Comparison of ENCODE assay signal across 8 mouse cellular contexts in the genomic region with DNA sequence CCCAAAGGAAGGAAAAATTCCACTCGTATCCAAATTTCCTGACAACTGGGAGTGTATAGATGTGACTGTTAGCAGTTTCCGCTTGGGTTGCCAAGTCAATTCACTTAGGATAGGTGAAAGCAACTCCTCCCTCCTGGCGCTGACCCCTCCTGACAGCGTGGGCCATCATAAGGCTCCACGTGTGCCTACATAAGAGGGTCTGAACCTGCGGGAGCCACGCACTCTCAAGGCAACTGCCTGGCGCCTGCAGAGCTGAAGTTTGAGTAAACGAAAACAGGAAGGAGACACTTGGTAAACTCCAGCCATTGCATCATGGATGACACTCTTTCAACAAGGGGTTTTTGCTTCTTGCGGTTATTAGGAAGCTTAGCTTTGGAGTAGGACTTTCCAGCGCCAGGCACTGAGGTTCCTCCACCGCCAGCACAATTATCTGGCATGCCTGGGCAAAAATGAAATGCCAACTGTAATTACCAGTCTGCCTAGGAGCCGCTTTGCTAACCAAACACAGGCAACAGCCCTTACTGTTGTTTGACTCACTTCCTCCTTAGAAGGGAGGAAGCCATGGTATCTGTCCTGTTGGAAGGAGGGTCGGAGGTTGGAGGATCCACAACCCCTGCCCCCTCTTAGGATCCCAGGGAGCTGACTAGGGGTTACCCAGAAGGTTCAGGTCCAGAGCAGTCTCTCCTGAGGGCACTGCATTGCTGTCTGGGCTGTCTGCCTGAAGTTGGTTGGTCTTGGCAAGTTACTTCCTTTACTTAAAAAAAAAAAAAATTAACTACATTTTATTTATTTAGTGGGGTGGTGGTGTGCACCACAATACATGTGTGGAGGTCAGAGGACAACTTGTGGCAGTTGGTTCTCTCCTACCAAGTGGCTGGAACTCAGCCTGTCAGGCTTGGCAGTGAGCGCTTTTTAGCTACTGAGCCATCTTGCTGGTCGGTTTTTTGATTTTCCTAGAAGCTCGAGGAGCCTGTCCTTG. TPM values are rescaled to one million over a fixed set of nuclear protein-coding genes. Genes with fewer than 3 reads are reported as not detected.
DNase-seq lines count a peak whose midpoint lies in the region; ATAC-seq and TF ChIP-seq lines count a peak whose summit lies in the region.

No protein-coding gene starts in this region.

- no peak for TF ChIP-seq POLR2A in thymus, adult 2 months (IDR thresholded peaks at IDR 0.05; ENCODE audit: control insufficient read depth, extremely low read depth, insufficient read depth, low read length, poor library complexity)

- no peak for TF ChIP-seq CTCF in thymus, adult 2 months (IDR thresholded peaks at IDR 0.05; ENCODE audit: borderline replicate concordance, control insufficient read depth, extremely low read depth, insufficient read depth, low read length, poor library complexity)
- no peak for TF ChIP-seq CTCF in liver, embryonic 14.5 days (IDR thresholded peaks at IDR 0.05; ENCODE audit: low read depth)

- 16% methylated on average over 17 of the region's 17 CpGs for WGBS in thymus, adult 2 months
- 40% methylated on average over 17 of the region's 17 CpGs for WGBS in hindbrain, embryonic 12.5 days
- 13% methylated on average over 17 of the region's 17 CpGs for WGBS in liver, embryonic 14.5 days (ENCODE audit: insufficient replicate concordance)
- 36% methylated on average over 17 of the region's 17 CpGs for WGBS in neural tube, embryonic 13.5 days

- H3K4me2 ChIP-seq in hindbrain, embryonic 12.5 days (replicated peaks): peak overlapping the region; percentile 90
- H3K4me2 ChIP-seq in liver, embryonic 14.5 days (ENCODE audit: low read depth): peak overlapping the region; percentile 81
- H3K4me2 ChIP-seq in neural tube, embryonic 13.5 days: peak overlapping the region; percentile 90

- peaks cover 11% of the 10 kb centered on the region; the same call in 1 of the 2 replicates for H3K36me3 ChIP-seq in thymus, adult 2 months (ENCODE audit: control insufficient read depth, insufficient read depth, low read length)
- peaks cover 10% of the 10 kb centered on the region; the same call in 1 of the 2 replicates for H3K36me3 ChIP-seq in hindbrain, embryonic 12.5 days
- no peaks in the 10 kb centered on the region for H3K36me3 ChIP-seq in liver, embryonic 14.5 days (replicated peaks; ENCODE audit: control insufficient read depth, insufficient read depth, low read depth)
- peaks cover 15% of the 10 kb centered on the region for H3K36me3 ChIP-seq in neural tube, embryonic 13.5 days

- no peak for TF ChIP-seq EP300 in liver, embryonic 14.5 days (IDR thresholded peaks at IDR 0.05; ENCODE audit: low read depth)

- peak overlapping the region; percentile 90 for H3K4me3 ChIP-seq in thymus, adult 2 months (ENCODE audit: control insufficient read depth, insufficient read depth, low read length)
- peak overlapping the region; percentile 63 for H3K4me3 ChIP-seq in hindbrain, embryonic 12.5 days
- peak overlapping the region; percentile 58 to 65 for H3K4me3 ChIP-seq in liver, embryonic 14.5 days (ENCODE audit: insufficient read depth in 1 of 2, low read depth in 2 of 2, low read length in 2 of 2)
- peak overlapping the region; percentile 65 for H3K4me3 ChIP-seq in neural tube, embryonic 13.5 days

- H3K27me3 ChIP-seq in thymus, adult 2 months (ENCODE audit: control insufficient read depth, insufficient read depth, low read length): no peaks in the 10 kb centered on the region
- peaks cover 10% of the 10 kb centered on the region for H3K27me3 ChIP-seq in hindbrain, embryonic 12.5 days
- no peaks in the 10 kb centered on the region for H3K27me3 ChIP-seq in liver, embryonic 14.5 days (ENCODE audit: control insufficient read depth, insufficient read depth, low read length)
- peaks cover 6% of the 10 kb centered on the region; the same call in 1 of the 2 replicates for H3K27me3 ChIP-seq in neural tube, embryonic 13.5 days

- DNase-seq in thymus, adult 2 months: peak; percentile 37
- DNase-seq in thymus, adult 18-20 months: no peak
- DNase-seq in brain, adult 2 months (ENCODE audit: low read depth, low spot score): peak; percentile 45
- peak in 1 of 3 experiments; percentile 30 for DNase-seq in liver, embryonic 14.5 days (ENCODE audit: low read depth in 3 of 3, low spot score in 3 of 3)
- DNase-seq in ovary, postnatal 10 days (ENCODE audit: low spot score): no peak
- no peak for DNase-seq in ovary, adult 18-20 months (ENCODE audit: low spot score)

- ATAC-seq in hindbrain, embryonic 12.5 days (ENCODE audit: low FRiP score): no peak
- peak; percentile 38; the same call in 1 of the 2 replicates for ATAC-seq in liver, embryonic 14.5 days (ENCODE audit: insufficient read depth)
- no peak for ATAC-seq in neural tube, embryonic 13.5 days (ENCODE audit: low read depth)

- peaks cover 44% of the 10 kb centered on the region for H3K4me1 ChIP-seq in thymus, adult 2 months (replicated peaks; ENCODE audit: control insufficient read depth, insufficient read depth, low read length)
- peaks cover 21% of the 10 kb centered on the region for H3K4me1 ChIP-seq in hindbrain, embryonic 12.5 days
- H3K4me1 ChIP-seq in liver, embryonic 14.5 days (replicated peaks; ENCODE audit: control insufficient read depth in 2 of 2, insufficient read depth in 2 of 2, low read length in 1 of 2): peaks cover 0 to 15% of the 10 kb centered on the region in 2 experiments; a peak in 3 of 4 replicates
- H3K4me1 ChIP-seq in neural tube, embryonic 13.5 days (replicated peaks): peaks cover 31% of the 10 kb centered on the region

- H3K9me3 ChIP-seq in hindbrain, embryonic 12.5 days (replicated peaks): peaks cover 8% of the 10 kb centered on the region; the same call in 1 of the 2 replicates
- peaks cover 4% of the 10 kb centered on the region for H3K9me3 ChIP-seq in liver, embryonic 14.5 days (ENCODE audit: control insufficient read depth, low read length)
- 0 out of 2 replicates have a peak, but pooled peaks cover 5% of the 10 kb centered on the region for H3K9me3 ChIP-seq in neural tube, embryonic 13.5 days

- H3K27ac ChIP-seq in thymus, adult 2 months (ENCODE audit: control insufficient read depth, insufficient read depth, low read length): peak overlapping the region; percentile 97
- H3K27ac ChIP-seq in hindbrain, embryonic 12.5 days: peak overlapping the region; percentile 76; the same call in 1 of the 2 replicates
- H3K27ac ChIP-seq in liver, embryonic 14.5 days: peak overlapping the region; percentile 1; the same call in 1 of the 2 replicates
- H3K27ac ChIP-seq in neural tube, embryonic 13.5 days (replicated peaks): peak overlapping the region; percentile 79

- H3K9ac ChIP-seq in hindbrain, embryonic 12.5 days: peak overlapping the region; percentile 79; the same call in 1 of the 2 replicates
- peak overlapping the region; percentile 71 for H3K9ac ChIP-seq in liver, embryonic 14.5 days (replicated peaks)
- H3K9ac ChIP-seq in neural tube, embryonic 13.5 days: peak overlapping the region; percentile 84

RNA-seq across cellular contexts. Expression of gene Orai2, which starts 1.1 kb away (rescaled TPM):
- 276 and 292 TPM in 2 replicates for polyA plus RNA-seq in thymus, adult 2 months (2012; rRNA removed)
- polyA plus RNA-seq in hindbrain, embryonic 12.5 days (2016; fragmentation: Nextera tagmentation; extraction: Ambion mirVana): 19.0 and 21.3 TPM in 2 replicates
- 3.0 and 3.6 TPM in 2 replicates for polyA plus RNA-seq in liver, embryonic 14.5 days (2012; rRNA removed)
- polyA plus RNA-seq in liver, embryonic 14.5 days (2014; fragmentation: Nextera tagmentation; extraction: Ambion mirVana): 2.2 and 3.0 TPM in 2 replicates
- 29.1 and 33.7 TPM in 2 replicates for polyA plus RNA-seq in neural tube, embryonic 13.5 days (2015; fragmentation: Nextera tagmentation; extraction: Ambion mirVana)

RNA-seq across cellular contexts. Expression of gene Prkrip1, which starts 27.1 kb away (rescaled TPM):
- polyA plus RNA-seq in thymus, adult 2 months (2012; rRNA removed): 15.9 and 20.7 TPM in 2 replicates
- 62.9 and 71.2 TPM in 2 replicates for polyA plus RNA-seq in hindbrain, embryonic 12.5 days (2016; fragmentation: Nextera tagmentation; extraction: Ambion mirVana)
- 5.6 and 16.0 TPM in 2 replicates for polyA plus RNA-seq in liver, embryonic 14.5 days (2012; rRNA removed)
- 25.0 and 32.2 TPM in 2 replicates for polyA plus RNA-seq in liver, embryonic 14.5 days (2014; fragmentation: Nextera tagmentation; extraction: Ambion mirVana)
- 58.8 and 69.0 TPM in 2 replicates for polyA plus RNA-seq in neural tube, embryonic 13.5 days (2015; fragmentation: Nextera tagmentation; extraction: Ambion mirVana)

RNA-seq across cellular contexts. Expression of gene Alkbh4, which starts 35.7 kb away (rescaled TPM):
- 54.2 and 55.2 TPM in 2 replicates for polyA plus RNA-seq in thymus, adult 2 months (2012; rRNA removed)
- 23.0 and 23.3 TPM in 2 replicates for polyA plus RNA-seq in hindbrain, embryonic 12.5 days (2016; fragmentation: Nextera tagmentation; extraction: Ambion mirVana)
- 8.2 and 9.6 TPM in 2 replicates for polyA plus RNA-seq in liver, embryonic 14.5 days (2012; rRNA removed)
- 7.0 and 8.3 TPM in 2 replicates for polyA plus RNA-seq in liver, embryonic 14.5 days (2014; fragmentation: Nextera tagmentation; extraction: Ambion mirVana)
- polyA plus RNA-seq in neural tube, embryonic 13.5 days (2015; fragmentation: Nextera tagmentation; extraction: Ambion mirVana): 21.1 and 22.4 TPM in 2 replicates

RNA-seq across cellular contexts. Expression of gene Lrwd1, which starts 35.8 kb away (rescaled TPM):
- polyA plus RNA-seq in thymus, adult 2 months (2012; rRNA removed): 136 and 138 TPM in 2 replicates
- 34.5 and 36.6 TPM in 2 replicates for polyA plus RNA-seq in hindbrain, embryonic 12.5 days (2016; fragmentation: Nextera tagmentation; extraction: Ambion mirVana)
- polyA plus RNA-seq in liver, embryonic 14.5 days (2012; rRNA removed): 42.7 and 45.2 TPM in 2 replicates
- 34.1 and 37.8 TPM in 2 replicates for polyA plus RNA-seq in liver, embryonic 14.5 days (2014; fragmentation: Nextera tagmentation; extraction: Ambion mirVana)
- polyA plus RNA-seq in neural tube, embryonic 13.5 days (2015; fragmentation: Nextera tagmentation; extraction: Ambion mirVana): 25.0 and 25.6 TPM in 2 replicates

RNA-seq across cellular contexts. Expression of gene Polr2j, which starts 55.2 kb away (rescaled TPM):
- polyA plus RNA-seq in thymus, adult 2 months (2012; rRNA removed): 81.9 and 89.4 TPM in 2 replicates
- polyA plus RNA-seq in hindbrain, embryonic 12.5 days (2016; fragmentation: Nextera tagmentation; extraction: Ambion mirVana): 187 and 217 TPM in 2 replicates
- 94.0 and 101 TPM in 2 replicates for polyA plus RNA-seq in liver, embryonic 14.5 days (2012; rRNA removed)
- 160 and 167 TPM in 2 replicates for polyA plus RNA-seq in liver, embryonic 14.5 days (2014; fragmentation: Nextera tagmentation; extraction: Ambion mirVana)
- 210 and 232 TPM in 2 replicates for polyA plus RNA-seq in neural tube, embryonic 13.5 days (2015; fragmentation: Nextera tagmentation; extraction: Ambion mirVana)

Comparison
In these comparisons a context has a peak if more than half of its experiments do, and no peak if none do; other contexts are left out.
1. DNase-seq: peak in thymus, adult 2 months (single experiment) and brain, adult 2 months (single experiment); none in thymus, adult 18-20 months (0 of 2), ovary, postnatal 10 days (single experiment) and ovary, adult 18-20 months (single experiment).
2. H3K27ac ChIP-seq: peak in every context shown above with its lines; median percentile 97 in thymus, adult 2 months; 79 in neural tube, embryonic 13.5 days; 76 in hindbrain, embryonic 12.5 days; 1 in liver, embryonic 14.5 days.
3. Peak in every context shown above with its lines, with median percentiles within 50 percentile points of each other: H3K4me3 ChIP-seq, H3K4me2 ChIP-seq and H3K9ac ChIP-seq.